Mouse (Mus musculus) bone marrow, adult 2 months (tissue): ENCODE measurements around the gene Trpc1. TPM values are rescaled to one million over a fixed set of nuclear protein-coding genes. Genes with fewer than 3 reads are reported as not detected.

Experiments
- H3K27ac ChIP-seq: fragments of 200-500 bp; 2 replicates; pipeline ENCODE4 v1.5.1; 2012; ENCODE audit warnings: low read depth, mild to moderate bottlenecking, control low read depth, inconsistent platforms, low read length; ENCODE audit not compliant: control insufficient read depth, poor library complexity, insufficient read depth
- H3K4me1 ChIP-seq: fragments of 200-500 bp; 2 replicates; pipeline ENCODE4 v1.6.1; 2011; ENCODE audit warnings: low read length; ENCODE audit not compliant: control insufficient read depth, insufficient read depth
- H3K4me3 ChIP-seq: fragments of 200-500 bp; replicated peaks from 2 replicates; pipeline ENCODE3; 2011; ENCODE audit warnings: mild to moderate bottlenecking, low read depth, low read length, control low read depth; ENCODE audit not compliant: control insufficient read depth
- CTCF ChIP-seq: fragments of 200-500 bp; IDR thresholded peaks from 2 replicates; pipeline ENCODE4 v1.5.1; 2011; ENCODE audit warnings: low read length, control low read depth; ENCODE audit not compliant: control insufficient read depth, insufficient read depth
- POLR2A ChIP-seq: fragments of 200-500 bp; IDR thresholded peaks from 2 replicates; pipeline ENCODE4 v1.6.1; 2011; ENCODE audit warnings: low read depth, mild to moderate bottlenecking, control low read depth, low read length, borderline replicate concordance; ENCODE audit not compliant: control insufficient read depth
- WGBS: fragments of 180-500 bp; shearing (Covaris S2); methylation state at CpG from one replicate; pipeline ENCODE4 v1.1.7; 2018; 5-methylcytosine and 5-hydroxymethylcytosine counted together
- polyA plus RNA-seq: library from polyadenylated mRNA; stranded (reverse); fragments of >200 nt; gene quantifications from 2 replicates; pipeline ENCODE4 v1.2.4, GENCODE M21; 2011; ENCODE audit warnings: low replicate concordance; ENCODE audit not compliant: missing spikeins, insufficient read depth, insufficient read length

The Trpc1 gene
- 0.87 and 1.0 TPM in 2 replicates for polyA plus RNA-seq

- 1% methylated on average over 56 of the region's 56 CpGs for WGBS
- Histone ChIP-seq H3K4me3 (peak within 1 kb of the TSS; percentile 14), H3K27ac (no peak within 1 kb of the TSS; the same call in 1 of the 2 replicates), H3K4me1 (no peaks in the 10 kb centered on the region)
- TF ChIP-seq CTCF (no peak), POLR2A (no peak)
Observed at GRCm38 (mm10) chr9:95750037-95750511, at the start of gene Trpc1. TSS of gene Trpc1 (minus strand) at chr9:95750375.

DNA sequence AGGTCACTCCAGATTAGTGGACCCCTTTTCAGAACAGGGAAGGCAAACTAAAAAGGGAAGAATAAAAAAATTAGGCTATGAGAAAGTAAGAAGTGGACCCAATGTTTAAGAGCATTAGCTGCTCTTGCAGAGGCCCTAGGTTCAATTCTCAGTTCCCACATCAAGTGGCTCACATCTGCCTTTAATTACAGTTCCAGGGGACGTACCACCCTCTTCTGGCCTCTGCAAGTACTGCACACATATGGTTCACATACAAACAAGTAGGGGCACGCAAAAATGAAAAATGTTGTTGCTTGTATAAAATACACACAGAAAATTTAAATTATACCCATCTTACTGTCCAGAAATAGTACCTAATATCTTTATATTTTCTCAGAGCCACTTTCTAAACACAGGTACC lies 46.1 kb upstream of the Trpc1 start:
- no peak for TF ChIP-seq CTCF
- no peak for TF ChIP-seq POLR2A
- Histone ChIP-seq H3K27ac (no peak overlapping the region), H3K4me3 (no peak overlapping the region), H3K4me1 (no peaks in the 10 kb centered on the region)
- WGBS, result 89% methylated on average over 2 of the region's 2 CpGs

- TF ChIP-seq CTCF (no peak), POLR2A (no peak)
- H3K27ac ChIP-seq, result no peak overlapping the region
- H3K4me3 ChIP-seq, result no peak overlapping the region
- H3K4me1 ChIP-seq, result no peaks in the 10 kb centered on the region
- 76% methylated on average over 5 of the region's 5 CpGs for WGBS
Observed at GRCm38 (mm10) chr9:95795844-95796243, 45.7 kb upstream of the Trpc1 start.

DNA sequence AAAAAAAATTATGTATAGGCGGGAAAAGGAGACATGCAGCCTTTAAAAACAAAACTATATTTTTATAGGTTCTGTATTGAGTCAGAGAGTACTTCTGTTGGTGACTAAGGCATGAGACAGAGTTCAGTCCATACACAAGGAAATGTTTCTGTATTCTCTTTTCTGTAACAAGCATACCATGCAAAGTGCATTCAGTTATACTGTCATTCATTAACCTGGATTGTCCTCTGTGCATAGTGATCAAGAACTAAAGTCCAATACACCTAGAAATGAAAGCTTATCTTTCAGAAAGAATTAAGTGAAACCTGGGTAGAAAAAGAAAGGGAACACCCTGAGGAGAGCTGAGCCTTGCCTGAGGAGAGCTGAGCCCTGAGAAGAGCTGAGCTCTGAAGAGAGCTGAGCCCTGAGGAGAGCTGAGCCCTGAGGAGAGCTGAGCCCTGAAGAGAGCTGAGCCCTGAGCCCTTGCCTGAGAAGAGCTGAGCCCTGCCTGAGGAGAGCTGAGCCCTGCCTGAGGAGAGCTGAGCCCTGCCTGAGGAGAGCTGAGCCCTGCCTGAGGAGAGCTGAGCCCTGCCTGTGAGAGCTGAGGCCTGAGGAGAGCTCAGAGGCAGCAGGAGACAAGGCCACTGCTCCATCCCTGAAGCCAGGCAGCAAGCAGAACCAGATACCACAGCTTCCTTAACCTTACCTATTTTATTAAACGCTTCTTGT lies 45.1 kb upstream of the Trpc1 start:
- Histone ChIP-seq H3K4me3 (no peak overlapping the region), H3K27ac (no peak overlapping the region), H3K4me1 (no peaks in the 10 kb centered on the region)
- TF ChIP-seq CTCF (no peak), POLR2A (no peak)
- WGBS, result 74% methylated on average over 2 of the region's 2 CpGs

DNA sequence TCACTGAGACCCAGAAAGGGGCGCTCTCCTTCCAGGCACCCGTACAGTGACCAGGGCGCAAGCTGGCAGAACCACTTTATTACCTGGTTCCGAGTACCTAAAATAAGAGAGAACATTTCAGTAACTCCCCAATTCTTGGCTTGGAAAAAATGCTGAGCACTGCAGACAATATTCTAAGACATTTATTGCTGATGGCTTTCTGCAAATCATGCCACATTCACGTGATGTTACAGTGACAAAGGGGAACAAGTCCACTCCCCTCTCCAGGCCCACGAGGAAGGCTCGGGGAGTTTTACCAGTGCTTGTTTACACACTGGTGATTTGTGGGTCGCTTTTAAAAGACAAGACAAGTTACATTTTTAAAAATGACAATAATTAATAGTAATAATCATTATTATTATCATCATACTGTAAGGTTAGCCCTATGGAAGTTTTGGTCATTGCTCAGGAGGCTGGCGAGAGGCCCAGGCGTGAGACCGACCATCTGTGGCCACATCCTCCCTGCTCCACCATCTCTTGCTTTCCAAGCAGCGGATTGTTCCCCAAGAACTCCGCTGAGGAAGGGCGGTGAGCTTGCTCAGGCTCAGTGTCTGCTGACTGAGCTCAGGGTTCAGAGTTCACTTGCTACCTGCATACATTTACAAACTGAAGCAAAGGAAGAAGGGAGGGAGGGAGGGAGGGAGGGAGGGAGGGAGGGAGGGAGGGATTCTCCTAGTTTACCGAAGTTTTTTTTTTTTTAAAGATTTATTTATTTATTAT lies 44.0 kb upstream of the Trpc1 start:
- Histone ChIP-seq H3K27ac (no peak overlapping the region), H3K4me1 (no peaks in the 10 kb centered on the region), H3K4me3 (no peak overlapping the region)
- TF ChIP-seq POLR2A (no peak), CTCF (no peak)
- WGBS, result 81% methylated on average over 15 of the region's 15 CpGs

GRCm38 (mm10) chr9:95784888-95785511 lies 34.8 kb upstream of the Trpc1 start:
- TF ChIP-seq POLR2A, result no peak
- TF ChIP-seq CTCF, result no peak
- 86% methylated on average over 16 of the region's 16 CpGs for WGBS
- H3K4me1 ChIP-seq, result no peaks in the 10 kb centered on the region
- H3K27ac ChIP-seq, result no peak overlapping the region
- no peak overlapping the region for H3K4me3 ChIP-seq

GRCm38 (mm10) chr9:95783646-95784293 lies 33.6 kb upstream of the Trpc1 start:
- no peak for TF ChIP-seq CTCF
- TF ChIP-seq POLR2A, result no peak
- Histone ChIP-seq H3K4me1 (no peaks in the 10 kb centered on the region), H3K4me3 (no peak overlapping the region), H3K27ac (no peak overlapping the region)
- 75% methylated on average over 17 of the region's 17 CpGs for WGBS
